Mouse (Mus musculus): ENCODE measurements around the gene Zar1. TPM values are rescaled to one million over a fixed set of nuclear protein-coding genes. Genes with fewer than 3 reads are reported as not detected.
"Not testable (repeated sequence)": the region's sequence is repeated elsewhere in the genome, so short reads cannot be mapped to it uniquely, and the experiment has no call there.

Zar1 gene
- polyA plus RNA-seq (2014; fragmentation: Nextera tagmentation; extraction: Ambion mirVana): 0.25 TPM in 1 of 2 replicates, not detected in the other

GRCm38 (mm10) chr5:72580970-72581332 lies at the start of gene Zar1:
TSS of gene Zar1 (minus strand) at chr5:72581254.
- Histone ChIP-seq H3K9ac (replicated peaks; ENCODE audit: low read depth, low read length) (0 out of 2 replicates have a peak within 1 kb of the TSS, but pooled peaks have one; percentile 22), H3K4me2 (replicated peaks; ENCODE audit: low read depth, low read length) (peak within 1 kb of the TSS; percentile 71), H3K4me3 (ENCODE audit: low read depth, low read length) (peak within 1 kb of the TSS; percentile 36)
- not testable (repeated sequence) for H3K4me1 ChIP-seq (ENCODE audit: control insufficient read depth, insufficient read depth, low read length); H3K27me3 ChIP-seq (ENCODE audit: control insufficient read depth, insufficient read depth, low read length); H3K27ac ChIP-seq (ENCODE audit: low read length); H3K36me3 ChIP-seq (ENCODE audit: control insufficient read depth, insufficient read depth, low read length); H3K9me3 ChIP-seq (ENCODE audit: control insufficient read depth, low read depth, low read length)
- WGBS: 26% methylated on average over 12 of the region's 21 CpGs
- ATAC-seq (ENCODE audit: insufficient number of reproducible peaks, insufficient read depth, low FRiP score, low read depth): 0 out of 2 replicates have a peak, but pooled peaks have one; percentile 6

- Histone ChIP-seq H3K4me3 (ENCODE audit: low read depth, low read length) (no peak overlapping the region), H3K9me3 (ENCODE audit: control insufficient read depth, low read depth, low read length) (no peaks in the 10 kb centered on the region), H3K36me3 (ENCODE audit: control insufficient read depth, insufficient read depth, low read length) (no peaks in the 10 kb centered on the region), H3K27me3 (ENCODE audit: control insufficient read depth, insufficient read depth, low read length) (no peaks in the 10 kb centered on the region), H3K4me1 (ENCODE audit: control insufficient read depth, insufficient read depth, low read length) (no peaks in the 10 kb centered on the region), H3K9ac (replicated peaks; ENCODE audit: low read depth, low read length) (no peak overlapping the region), H3K27ac (ENCODE audit: low read length) (no peak overlapping the region), H3K4me2 (replicated peaks; ENCODE audit: low read depth, low read length) (no peak overlapping the region)
- WGBS: 91% methylated on average over 6 of the region's 6 CpGs
- ATAC-seq (ENCODE audit: insufficient number of reproducible peaks, insufficient read depth, low FRiP score, low read depth): no peak
Measured at GRCm38 (mm10) chr5:72630026-72630425, 49.0 kb upstream of the Zar1 start.

- Histone ChIP-seq H3K4me2 (replicated peaks; ENCODE audit: low read depth, low read length) (no peak overlapping the region), H3K4me3 (ENCODE audit: low read depth, low read length) (no peak overlapping the region), H3K4me1 (ENCODE audit: control insufficient read depth, insufficient read depth, low read length) (no peaks in the 10 kb centered on the region), H3K27ac (ENCODE audit: low read length) (no peak overlapping the region), H3K36me3 (ENCODE audit: control insufficient read depth, insufficient read depth, low read length) (no peaks in the 10 kb centered on the region), H3K9ac (replicated peaks; ENCODE audit: low read depth, low read length) (no peak overlapping the region), H3K9me3 (ENCODE audit: control insufficient read depth, low read depth, low read length) (no peaks in the 10 kb centered on the region), H3K27me3 (ENCODE audit: control insufficient read depth, insufficient read depth, low read length) (no peaks in the 10 kb centered on the region)
- no peak for ATAC-seq (ENCODE audit: insufficient number of reproducible peaks, insufficient read depth, low FRiP score, low read depth)
- WGBS: 77% methylated on average over 1 of the region's 1 CpGs
Measured at GRCm38 (mm10) chr5:72621022-72621421, 40.0 kb upstream of the Zar1 start.

- Histone ChIP-seq H3K36me3 (ENCODE audit: control insufficient read depth, insufficient read depth, low read length) (no peaks in the 10 kb centered on the region), H3K9ac (replicated peaks; ENCODE audit: low read depth, low read length) (no peak overlapping the region), H3K27me3 (ENCODE audit: control insufficient read depth, insufficient read depth, low read length) (no peaks in the 10 kb centered on the region), H3K27ac (ENCODE audit: low read length) (no peak overlapping the region), H3K4me3 (ENCODE audit: low read depth, low read length) (no peak overlapping the region), H3K9me3 (ENCODE audit: control insufficient read depth, low read depth, low read length) (no peaks in the 10 kb centered on the region), H3K4me2 (replicated peaks; ENCODE audit: low read depth, low read length) (no peak overlapping the region), H3K4me1 (ENCODE audit: control insufficient read depth, insufficient read depth, low read length) (no peaks in the 10 kb centered on the region)
- ATAC-seq (ENCODE audit: insufficient number of reproducible peaks, insufficient read depth, low FRiP score, low read depth): no peak
- WGBS: 75% methylated on average over 4 of the region's 4 CpGs
Measured at GRCm38 (mm10) chr5:72617413-72617812, 36.4 kb upstream of the Zar1 start.

- ATAC-seq (ENCODE audit: insufficient number of reproducible peaks, insufficient read depth, low FRiP score, low read depth): no peak
- Histone ChIP-seq H3K4me2 (replicated peaks; ENCODE audit: low read depth, low read length) (no peak overlapping the region), H3K4me1 (ENCODE audit: control insufficient read depth, insufficient read depth, low read length) (no peaks in the 10 kb centered on the region), H3K36me3 (ENCODE audit: control insufficient read depth, insufficient read depth, low read length) (no peaks in the 10 kb centered on the region), H3K27ac (ENCODE audit: low read length) (no peak overlapping the region), H3K9ac (replicated peaks; ENCODE audit: low read depth, low read length) (no peak overlapping the region), H3K27me3 (ENCODE audit: control insufficient read depth, insufficient read depth, low read length) (no peaks in the 10 kb centered on the region), H3K4me3 (ENCODE audit: low read depth, low read length) (no peak overlapping the region), H3K9me3 (ENCODE audit: control insufficient read depth, low read depth, low read length) (no peaks in the 10 kb centered on the region)
- 76% methylated on average over 4 of the region's 4 CpGs for WGBS
Measured at GRCm38 (mm10) chr5:72603138-72603537, 22.1 kb upstream of the Zar1 start.

- 19% methylated on average over 5 of the region's 5 CpGs for WGBS
- Histone ChIP-seq H3K9ac (replicated peaks; ENCODE audit: low read depth, low read length) (no peak overlapping the region), H3K27me3 (ENCODE audit: control insufficient read depth, insufficient read depth, low read length) (no peaks in the 10 kb centered on the region), H3K4me3 (ENCODE audit: low read depth, low read length) (no peak overlapping the region), H3K36me3 (ENCODE audit: control insufficient read depth, insufficient read depth, low read length) (no peaks in the 10 kb centered on the region), H3K4me2 (replicated peaks; ENCODE audit: low read depth, low read length) (no peak overlapping the region), H3K4me1 (ENCODE audit: control insufficient read depth, insufficient read depth, low read length) (no peaks in the 10 kb centered on the region), H3K9me3 (ENCODE audit: control insufficient read depth, low read depth, low read length) (no peaks in the 10 kb centered on the region), H3K27ac (ENCODE audit: low read length) (no peak overlapping the region)
- ATAC-seq (ENCODE audit: insufficient number of reproducible peaks, insufficient read depth, low FRiP score, low read depth): peak; percentile 33; the same call in 1 of the 2 replicates
Measured at GRCm38 (mm10) chr5:72601006-72601405, 20.0 kb upstream of the Zar1 start.

- ATAC-seq (ENCODE audit: insufficient number of reproducible peaks, insufficient read depth, low FRiP score, low read depth): peak; percentile 58; the same call in 1 of the 2 replicates
- H3K9ac ChIP-seq (replicated peaks; ENCODE audit: low read depth, low read length): no peak within 1 kb of the TSS
- no peaks in the 10 kb centered on the region for H3K9me3 ChIP-seq (ENCODE audit: control insufficient read depth, low read depth, low read length)
Measured at GRCm38 (mm10) chr5:72587192-72587681, 6.2 kb upstream of the Zar1 start, which contains the start of gene Gm5868. TSS of gene Gm5868 (minus strand) at chr5:72587551.

GRCm38 (mm10) chr5:72586667-72587191 lies 5.7 kb upstream of the Zar1 start:
- H3K9ac ChIP-seq (replicated peaks; ENCODE audit: low read depth, low read length); H3K9me3 ChIP-seq (ENCODE audit: control insufficient read depth, low read depth, low read length); H3K36me3 ChIP-seq (ENCODE audit: control insufficient read depth, insufficient read depth, low read length); H3K27ac ChIP-seq (ENCODE audit: low read length); H3K27me3 ChIP-seq (ENCODE audit: control insufficient read depth, insufficient read depth, low read length); H3K4me1 ChIP-seq (ENCODE audit: control insufficient read depth, insufficient read depth, low read length); ATAC-seq (ENCODE audit: insufficient number of reproducible peaks, insufficient read depth, low FRiP score, low read depth): not testable (repeated sequence)
- Histone ChIP-seq H3K4me2 (replicated peaks; ENCODE audit: low read depth, low read length) (peak overlapping the region; percentile 54), H3K4me3 (ENCODE audit: low read depth, low read length) (peak overlapping the region; percentile 26)
- WGBS: 40% methylated on average over 25 of the region's 25 CpGs

More at GRCm38 (mm10) chr5:72587192-72587681, 6.2 kb upstream of the Zar1 start, which contains the start of gene Gm5868:
- Histone ChIP-seq H3K4me3 (ENCODE audit: low read depth, low read length) (peak within 1 kb of the TSS; percentile 26), H3K27ac (ENCODE audit: low read length) (no peak within 1 kb of the TSS), H3K36me3 (ENCODE audit: control insufficient read depth, insufficient read depth, low read length) (no peaks in the 10 kb centered on the region), H3K4me1 (ENCODE audit: control insufficient read depth, insufficient read depth, low read length) (no peaks in the 10 kb centered on the region), H3K4me2 (replicated peaks; ENCODE audit: low read depth, low read length) (peak within 1 kb of the TSS; percentile 54), H3K27me3 (ENCODE audit: control insufficient read depth, insufficient read depth, low read length) (no peaks in the 10 kb centered on the region)
- 3% methylated on average over 37 of the region's 38 CpGs for WGBS

- H3K27ac ChIP-seq (ENCODE audit: low read length); ATAC-seq (ENCODE audit: insufficient number of reproducible peaks, insufficient read depth, low FRiP score, low read depth); H3K27me3 ChIP-seq (ENCODE audit: control insufficient read depth, insufficient read depth, low read length); H3K4me2 ChIP-seq (replicated peaks; ENCODE audit: low read depth, low read length); H3K9me3 ChIP-seq (ENCODE audit: control insufficient read depth, low read depth, low read length); H3K36me3 ChIP-seq (ENCODE audit: control insufficient read depth, insufficient read depth, low read length); H3K4me3 ChIP-seq (ENCODE audit: low read depth, low read length); H3K9ac ChIP-seq (replicated peaks; ENCODE audit: low read depth, low read length); H3K4me1 ChIP-seq (ENCODE audit: control insufficient read depth, insufficient read depth, low read length): not testable (repeated sequence)
- WGBS: 41% methylated on average over 7 of the region's 7 CpGs
Measured at GRCm38 (mm10) chr5:72586122-72586521, 5.1 kb upstream of the Zar1 start.
